Mouse (Mus musculus): ENCODE results near the gene Hspa1b. TPM values are rescaled to one million over a fixed set of nuclear protein-coding genes. Genes with fewer than 3 reads are reported as not detected.
A peak's percentile ranks its signal among the peaks of the same experiment; 100 is the strongest.
"Not testable (repeated sequence)": the region's sequence is repeated elsewhere in the genome, so short reads cannot be mapped to it uniquely, and the experiment has no call there.

Hspa1b gene
- total and polyA plus RNA-seq, 3 experiments, result 0.08 to 0.15 TPM; not detected in 1

- Histone ChIP-seq H3K79me2 (replicated peaks; ENCODE audit: control insufficient read depth, extremely low read depth, insufficient read depth, poor library complexity, severe bottlenecking) (no peaks in the 10 kb centered on the region), H3K27ac (ENCODE audit: insufficient read depth, low read depth) (no peak overlapping the region), H3K4me3 (replicated peaks in 1 of 3; ENCODE audit: low read depth in 2 of 3, low read length in 2 of 3, poor library complexity in 1 of 3) (no peak overlapping the region), H3K9ac (ENCODE audit: insufficient read depth, low read depth) (no peak overlapping the region), H3K4me2 (ENCODE audit: insufficient read depth, low read depth, poor library complexity, severe bottlenecking) (no peak overlapping the region), H3K27me3 (replicated peaks) (no peaks in the 10 kb centered on the region), H3K9me3 (replicated peaks; ENCODE audit: low read length) (peaks cover 2% of the 10 kb centered on the region), H3K4me1 (ENCODE audit: control insufficient read depth in 1 of 2, insufficient read depth in 2 of 2) (peaks cover 3 to 40% of the 10 kb centered on the region in 2 experiments), H3K36me3 (replicated peaks in 1 of 2; ENCODE audit: control insufficient read depth in 1 of 2, insufficient read depth in 1 of 2, low read length in 1 of 2) (no peaks in the 10 kb centered on the region)
- DNase-seq (ENCODE audit: extremely low read depth), result peak; percentile 54
- in situ Hi-C loops (cut with MboI; ENCODE audit: low pct_ligation_motif_present, low pct_unique_long_range_greater_than_20kb, low sequenced_read_pairs), result no loop called here
- dilution Hi-C loops (cut with MboI; ENCODE audit: extremely low pct_ligation_motif_present, extremely low pct_unique_long_range_greater_than_20kb, low sequenced_read_pairs), result no loop called here
- TF ChIP-seq POLR2AphosphoS2 (IDR thresholded peaks at IDR 0.05; ENCODE audit: low read depth, low read length), result no peak
- 0 out of 2 replicates have a peak, but pooled peaks have one; percentile 10 for TF ChIP-seq MEF2A (IDR thresholded peaks at IDR 0.05; ENCODE audit: borderline replicate concordance, low read depth, low read length)
- TF ChIP-seq ELF1 (IDR thresholded peaks at IDR 0.05; ENCODE audit: low read depth, low read length), result no peak
- TF ChIP-seq IRF4 (IDR thresholded peaks at IDR 0.05; ENCODE audit: low read depth, low read length), result 0 out of 2 replicates have a peak, but pooled peaks have one; percentile 48
- no peak for TF ChIP-seq MAZ (IDR thresholded peaks at IDR 0.05; ENCODE audit: low read depth, low read length)
- no peak for TF ChIP-seq RCOR1 (conservative IDR thresholded peaks at IDR 0.05; ENCODE audit: low read depth, low read length)
- no peak for TF ChIP-seq ZC3H11A (IDR thresholded peaks at IDR 0.05; ENCODE audit: low read depth, low read length)
These were observed 3.1 kb upstream of the Hspa1b start for GRCm38 (mm10) chr17:34962125-34962524.

GRCm38 (mm10) chr17:34960702-34961493 is 1.9 kb upstream of the Hspa1b start:
- peak; percentile 45 for DNase-seq (ENCODE audit: extremely low read depth)
- Histone ChIP-seq H3K9me3 (replicated peaks; ENCODE audit: low read length) (peaks cover 2% of the 10 kb centered on the region), H3K4me1 (ENCODE audit: control insufficient read depth in 1 of 2, insufficient read depth in 2 of 2) (peaks cover 3 to 40% of the 10 kb centered on the region in 2 experiments), H3K27ac (ENCODE audit: insufficient read depth, low read depth) (no peak overlapping the region), H3K4me2 (ENCODE audit: insufficient read depth, low read depth, poor library complexity, severe bottlenecking) (no peak overlapping the region; the same call in 1 of the 2 replicates), H3K36me3 (replicated peaks in 1 of 2; ENCODE audit: control insufficient read depth in 1 of 2, insufficient read depth in 1 of 2, low read length in 1 of 2) (no peaks in the 10 kb centered on the region), H3K79me2 (replicated peaks; ENCODE audit: control insufficient read depth, extremely low read depth, insufficient read depth, poor library complexity, severe bottlenecking) (no peaks in the 10 kb centered on the region), H3K9ac (ENCODE audit: insufficient read depth, low read depth) (no peak overlapping the region), H3K27me3 (replicated peaks) (no peaks in the 10 kb centered on the region), H3K4me3 (replicated peaks in 1 of 3; ENCODE audit: low read depth in 2 of 3, low read length in 2 of 3, poor library complexity in 1 of 3) (no peak overlapping the region)
- in situ Hi-C loops (cut with MboI; ENCODE audit: low pct_ligation_motif_present, low pct_unique_long_range_greater_than_20kb, low sequenced_read_pairs) (no loop called here), dilution Hi-C loops (cut with MboI; ENCODE audit: extremely low pct_ligation_motif_present, extremely low pct_unique_long_range_greater_than_20kb, low sequenced_read_pairs) (no loop called here)
- TF ChIP-seq ETS1 (conservative IDR thresholded peaks at IDR 0.05; ENCODE audit: low read depth, low read length) (peak; percentile 55), MXI1 (IDR thresholded peaks at IDR 0.05; ENCODE audit: low read depth, low read length) (no peak)

- TF ChIP-seq UBTF (IDR thresholded peaks at IDR 0.05; ENCODE audit: low read depth, low read length), result no peak
- no peak for TF ChIP-seq GABPA (IDR thresholded peaks at IDR 0.05; ENCODE audit: insufficient replicate concordance, low read depth, low read length)
- TF ChIP-seq MAFK (IDR thresholded peaks at IDR 0.05; ENCODE audit: insufficient replicate concordance, low read length), result no peak
- TF ChIP-seq IRF4 (IDR thresholded peaks at IDR 0.05; ENCODE audit: low read depth, low read length), result 0 out of 2 replicates have a peak, but pooled peaks have one; percentile 27
- TF ChIP-seq EP300 (IDR thresholded peaks at IDR 0.05; ENCODE audit: low read length), result peak; percentile 24; the same call in 1 of the 2 replicates
- TF ChIP-seq MYC (IDR thresholded peaks at IDR 0.05; ENCODE audit: low read depth, low read length), result no peak
- Histone ChIP-seq H3K4me1 (ENCODE audit: control insufficient read depth in 1 of 2, insufficient read depth in 2 of 2) (peaks cover 0 to 37% of the 10 kb centered on the region in 2 experiments; a peak in 2 of 4 replicates), H3K9ac (ENCODE audit: insufficient read depth, low read depth) (no peak overlapping the region), H3K9me3 (replicated peaks; ENCODE audit: low read length) (peaks cover 2% of the 10 kb centered on the region), H3K79me2 (replicated peaks; ENCODE audit: control insufficient read depth, extremely low read depth, insufficient read depth, poor library complexity, severe bottlenecking) (no peaks in the 10 kb centered on the region), H3K4me2 (ENCODE audit: insufficient read depth, low read depth, poor library complexity, severe bottlenecking) (no peak overlapping the region), H3K4me3 (replicated peaks in 1 of 3; ENCODE audit: low read depth in 2 of 3, low read length in 2 of 3, poor library complexity in 1 of 3) (peak overlapping the region in 2 of 3 experiments; percentile 37 to 43), H3K36me3 (replicated peaks in 1 of 2; ENCODE audit: control insufficient read depth in 1 of 2, insufficient read depth in 1 of 2, low read length in 1 of 2) (no peaks in the 10 kb centered on the region), H3K27ac (ENCODE audit: insufficient read depth, low read depth) (no peak overlapping the region), H3K27me3 (replicated peaks) (no peaks in the 10 kb centered on the region)
- in situ Hi-C loops (cut with MboI; ENCODE audit: low pct_ligation_motif_present, low pct_unique_long_range_greater_than_20kb, low sequenced_read_pairs), result no loop called here
- dilution Hi-C loops (cut with MboI; ENCODE audit: extremely low pct_ligation_motif_present, extremely low pct_unique_long_range_greater_than_20kb, low sequenced_read_pairs), result no loop called here
- DNase-seq (ENCODE audit: extremely low read depth), result peak; percentile 32
These were observed 960 bp upstream of the Hspa1b start for GRCm38 (mm10) chr17:34959881-34960515.

DNA sequence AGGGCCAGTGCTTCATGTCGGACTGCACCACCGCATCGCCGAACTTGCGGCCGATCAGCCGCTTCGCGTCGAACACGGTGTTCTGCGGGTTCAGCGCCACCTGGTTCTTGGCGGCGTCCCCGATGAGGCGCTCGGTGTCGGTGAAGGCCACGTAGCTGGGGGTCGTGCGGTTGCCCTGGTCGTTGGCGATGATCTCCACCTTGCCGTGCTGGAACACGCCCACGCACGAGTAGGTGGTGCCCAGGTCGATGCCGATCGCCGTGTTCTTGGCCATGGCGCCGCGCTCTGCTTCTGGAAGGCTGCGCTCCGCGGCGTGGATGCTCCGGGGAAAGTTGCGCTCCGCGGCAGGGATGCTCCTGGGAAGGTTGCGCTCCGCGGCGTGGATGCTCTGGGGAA is 306 bp downstream of the Hspa1b start:
- H3K4me1 ChIP-seq (ENCODE audit: control insufficient read depth in 1 of 2, insufficient read depth in 2 of 2), result peaks cover 0 to 37% of the 10 kb centered on the region in 2 experiments; a peak in 2 of 4 replicates
- dilution Hi-C loops (cut with MboI; ENCODE audit: extremely low pct_ligation_motif_present, extremely low pct_unique_long_range_greater_than_20kb, low sequenced_read_pairs); DNase-seq (ENCODE audit: extremely low read depth); in situ Hi-C loops (cut with MboI; ENCODE audit: low pct_ligation_motif_present, low pct_unique_long_range_greater_than_20kb, low sequenced_read_pairs); H3K27ac ChIP-seq (ENCODE audit: insufficient read depth, low read depth); H3K9ac ChIP-seq (ENCODE audit: insufficient read depth, low read depth); H3K4me2 ChIP-seq (ENCODE audit: insufficient read depth, low read depth, poor library complexity, severe bottlenecking); H3K27me3 ChIP-seq (replicated peaks); H3K9me3 ChIP-seq (replicated peaks; ENCODE audit: low read length); H3K4me3 ChIP-seq (replicated peaks in 1 of 3; ENCODE audit: low read depth in 2 of 3, low read length in 2 of 3, poor library complexity in 1 of 3); H3K79me2 ChIP-seq (replicated peaks; ENCODE audit: control insufficient read depth, extremely low read depth, insufficient read depth, poor library complexity, severe bottlenecking); H3K36me3 ChIP-seq (replicated peaks in 1 of 2; ENCODE audit: control insufficient read depth in 1 of 2, insufficient read depth in 1 of 2, low read length in 1 of 2): not testable (repeated sequence)
